Mouse (Mus musculus) layer of hippocampus, postnatal 14 days (tissue): ENCODE results near the gene Gpld1. TPM values are rescaled to one million over a fixed set of nuclear protein-coding genes. Genes with fewer than 3 reads are reported as not detected.

ENCODE experiments used
- DNase-seq, 2 experiments: peaks; one replicate each; pipeline ENCODE4 v3.0.0; 2021 to 2022; ENCODE audit warnings: low spot score in 2 of 2, mixed read lengths in 1 of 2
- long read RNA-seq, 2 experiments: library from polyadenylated mRNA; stranded (forward); transcript quantifications; one replicate each; pipeline ENCODE4 v2.0.0; 2021
- total RNA-seq, 2 experiments: library from RNA; stranded (reverse); gene quantifications; 2 replicates each; pipeline ENCODE4 v1.2.3; 2021

Gpld1 gene
- 10 to 100 TPM; 12.6 to 14.1 TPM for total RNA-seq
- long read RNA-seq, experiment 1, full-length matches to known transcripts = 2 of 19 reads
- long read RNA-seq, experiment 1, partial matches to known transcripts = 8 of 19 reads
- long read RNA-seq, experiment 1, other reads (novel, unspliced or antisense) = 9 of 19 reads
- long read RNA-seq, experiment 2, full-length matches to known transcripts = 1 of 23 reads
- long read RNA-seq, experiment 2, partial matches to known transcripts = 13 of 23 reads
- long read RNA-seq, experiment 2, other reads (novel, unspliced or antisense) = 9 of 23 reads

DNA sequence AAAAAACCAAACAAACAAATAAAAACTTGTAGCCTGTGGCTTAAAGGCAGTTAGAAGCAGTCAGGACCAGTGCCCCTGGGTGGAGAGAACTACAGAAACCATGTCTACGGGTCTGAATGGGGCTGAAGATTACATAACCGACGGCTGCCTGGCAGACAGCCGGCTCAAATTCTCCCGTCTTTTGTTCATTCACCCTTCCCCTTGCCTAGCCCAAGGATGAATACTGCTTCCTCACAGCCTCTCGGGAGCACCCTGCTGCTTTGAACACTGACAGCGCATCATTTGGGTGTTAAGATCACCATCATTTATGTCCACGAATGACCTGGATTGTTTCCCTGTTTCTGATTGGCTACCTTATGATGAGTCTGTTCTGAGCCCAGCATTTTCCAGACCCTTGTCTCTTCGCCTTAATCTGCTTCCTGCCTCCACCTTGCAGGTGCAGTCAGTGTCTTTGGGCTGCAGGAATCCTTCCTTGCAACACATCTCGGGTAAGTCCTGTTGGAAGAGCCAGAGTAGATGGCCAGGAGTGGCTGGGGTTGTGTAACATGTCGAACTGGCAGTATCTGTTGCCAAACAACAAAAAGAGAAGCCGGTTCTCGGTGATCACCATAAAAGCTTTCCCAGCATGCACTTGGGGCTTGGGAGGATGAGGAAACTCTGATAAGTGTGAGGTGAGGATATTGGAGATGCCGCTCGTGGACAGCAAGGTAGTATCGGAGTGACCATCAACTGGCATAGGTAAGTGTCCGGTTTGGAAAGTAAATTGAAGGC is at the start of gene Gpld1:
TSS of gene Gpld1 (plus strand) at position 641 of the 771 bp plus-strand sequence.
- peak in 1 of 2 experiments; percentile 37 for DNase-seq

DNA sequence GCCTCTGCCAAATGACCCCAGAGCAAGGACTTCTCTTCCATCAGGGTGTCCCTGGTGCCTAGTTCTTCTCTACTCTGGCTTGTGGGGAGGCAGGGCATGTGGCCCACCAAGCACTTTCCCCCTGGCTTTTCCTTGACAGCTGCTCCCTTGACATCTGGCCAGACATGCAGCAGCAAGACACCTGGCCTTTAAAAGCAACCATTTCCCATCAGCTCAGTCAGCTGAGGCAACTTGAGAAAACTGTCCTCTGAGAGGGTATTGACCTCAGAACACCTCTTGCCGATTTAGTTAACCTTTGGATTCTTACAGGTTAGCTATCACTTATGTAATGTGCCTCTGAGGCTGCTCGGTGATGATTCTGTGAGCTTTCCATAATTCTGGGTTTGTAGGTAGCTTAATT is 49.1 kb upstream of the Gpld1 start:
- DNase-seq = no peak

DNA sequence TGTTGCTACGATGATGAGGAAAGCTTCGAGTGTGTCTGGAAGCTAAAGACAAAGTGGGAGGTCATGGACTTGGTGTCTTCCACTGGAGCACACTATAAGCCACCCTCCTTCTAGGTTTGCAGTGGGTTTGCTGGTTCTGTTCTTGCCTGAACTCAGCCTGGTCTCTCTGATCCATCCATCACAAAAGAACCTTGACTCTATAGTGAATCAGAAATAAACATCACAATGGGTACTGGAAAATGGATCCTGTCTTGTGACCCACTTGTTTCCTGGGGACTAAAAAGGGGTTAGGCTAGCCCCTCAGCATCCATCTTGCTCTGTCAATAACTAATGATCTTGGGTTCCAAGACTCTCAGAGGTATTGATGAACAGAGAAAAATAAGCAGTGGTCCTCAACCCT is 41.0 kb upstream of the Gpld1 start:
- DNase-seq = no peak

DNA sequence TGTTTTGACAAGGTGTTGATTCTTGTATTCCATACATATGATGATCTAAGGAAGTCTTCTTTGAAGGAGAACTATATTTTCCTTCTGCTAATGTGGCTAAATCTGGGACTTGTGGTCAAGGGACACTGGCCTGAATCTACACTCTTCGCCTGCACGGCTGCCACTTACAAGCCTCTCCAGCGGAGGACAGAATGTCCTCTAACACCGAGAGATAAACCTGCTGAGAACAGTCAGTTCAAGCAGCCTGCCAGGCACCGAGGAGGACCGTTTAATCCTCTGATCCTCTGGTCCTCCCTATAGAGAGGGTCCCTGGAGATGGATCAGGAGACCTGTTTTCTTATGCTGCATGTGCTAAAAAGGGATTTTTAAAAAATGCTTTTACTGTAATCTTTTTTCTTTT is 39.5 kb upstream of the Gpld1 start:
- DNase-seq = no peak

DNA sequence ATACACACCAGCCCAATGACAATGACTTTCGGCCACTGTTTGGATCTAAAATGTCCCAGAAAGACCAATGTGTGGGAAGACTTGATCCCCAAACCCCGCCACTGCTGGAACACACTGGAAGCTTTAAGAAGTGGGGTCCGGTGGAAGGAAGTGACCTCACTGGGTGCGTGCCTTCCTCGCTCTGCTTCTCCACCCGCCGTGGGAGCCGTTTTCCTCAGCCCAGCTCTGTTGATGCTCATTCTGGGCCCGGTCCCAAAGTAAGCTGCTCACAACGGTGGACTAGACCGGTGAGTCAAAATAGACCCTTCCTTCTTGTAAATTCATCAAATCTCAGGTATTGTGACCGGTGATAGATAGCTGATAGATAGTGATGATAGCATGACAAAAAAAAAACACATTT is 37.5 kb upstream of the Gpld1 start:
- no peak for DNase-seq

DNA sequence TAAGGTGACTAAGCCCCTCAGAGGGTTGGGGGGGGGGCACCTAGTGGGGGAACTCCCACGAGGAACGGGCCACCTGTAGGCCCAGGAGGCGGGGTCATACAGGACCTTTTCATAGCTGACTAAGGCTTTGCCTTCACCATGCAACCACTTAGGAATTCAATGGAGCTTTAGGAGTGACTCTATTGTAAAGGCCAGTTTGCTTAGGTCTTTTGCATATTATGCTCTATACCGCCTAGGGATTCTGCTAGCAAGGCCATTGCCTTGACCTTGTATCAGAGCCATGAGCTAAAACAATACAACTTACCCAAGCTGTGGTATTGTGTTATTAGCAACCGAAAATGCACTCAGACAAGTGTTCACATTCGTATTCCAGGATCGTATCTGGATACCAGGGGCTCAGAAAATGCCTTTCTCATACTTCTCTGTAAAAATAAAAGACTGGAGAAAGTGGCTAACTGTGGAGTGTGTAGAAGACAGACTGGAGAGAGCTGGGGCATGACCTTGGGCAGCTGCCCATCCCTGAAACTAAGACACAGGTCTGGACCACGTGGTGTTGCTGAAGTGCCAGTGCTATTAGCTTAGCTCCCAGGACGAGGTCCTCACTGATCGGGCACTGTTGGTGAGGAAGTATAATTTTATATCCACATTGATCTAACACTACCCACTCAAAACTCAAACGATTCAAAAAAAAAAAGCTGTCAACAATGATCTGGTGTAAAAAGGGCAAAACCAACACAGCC is 36.0 kb upstream of the Gpld1 start:
- DNase-seq = no peak

DNA sequence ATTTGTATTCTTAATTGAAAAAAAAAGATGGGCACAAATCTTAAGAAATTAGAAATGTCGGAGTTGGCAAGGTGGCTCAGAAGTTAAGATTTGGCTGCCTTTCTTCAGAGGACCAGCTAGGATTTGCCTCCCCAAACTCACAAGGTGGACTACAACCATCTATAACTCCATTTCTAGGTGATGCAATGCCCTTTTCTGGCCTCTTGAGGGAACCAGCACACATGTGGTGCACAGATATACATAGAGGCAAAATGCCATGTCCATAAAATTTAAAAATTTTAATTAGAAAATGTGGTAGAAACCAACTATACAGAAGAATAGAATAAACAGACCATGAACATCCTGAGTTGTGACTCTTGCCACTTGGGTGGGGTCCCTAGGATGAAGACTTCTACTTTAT is 33.8 kb upstream of the Gpld1 start:
- DNase-seq = no peak

DNA sequence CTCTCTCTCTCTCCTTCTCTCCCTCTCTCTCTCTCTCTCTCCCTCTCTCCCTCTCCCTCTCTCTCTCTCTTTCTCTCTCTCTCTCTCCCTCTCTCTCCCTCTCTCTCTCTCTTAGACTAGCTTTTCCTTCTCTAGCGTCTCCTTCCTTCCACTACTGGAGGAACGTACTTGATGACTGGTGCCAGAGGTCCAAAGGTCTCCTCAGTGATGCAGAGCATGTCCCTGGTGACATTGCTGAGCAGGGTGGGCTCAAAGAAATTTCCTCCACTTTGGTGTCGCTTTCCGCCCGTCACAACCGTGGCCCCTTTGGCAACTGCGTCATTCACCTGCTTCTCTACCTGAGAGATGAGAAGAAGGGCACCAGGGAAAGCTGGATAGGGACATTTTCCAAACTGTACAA is 29.4 kb upstream of the Gpld1 start:
- DNase-seq = no peak

DNA sequence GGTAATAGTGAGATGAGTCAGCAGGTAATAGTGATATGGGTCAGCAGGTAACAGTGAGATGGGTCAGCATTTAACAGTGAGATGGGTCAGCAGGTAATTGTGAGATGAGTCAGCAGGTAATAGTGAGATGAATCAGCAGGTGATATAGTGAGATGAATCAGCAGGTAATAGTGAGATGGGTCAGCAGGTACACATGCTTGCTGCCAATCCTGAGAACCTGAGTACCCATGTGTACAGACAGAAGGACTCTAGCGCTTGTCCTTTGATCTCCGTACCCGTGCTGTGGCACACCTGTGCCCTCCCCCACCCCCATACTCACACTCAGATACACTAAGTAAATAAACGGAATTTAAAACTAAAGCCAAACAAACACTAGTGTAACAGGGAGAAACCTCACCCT is 28.0 kb upstream of the Gpld1 start:
- no peak for DNase-seq

DNA sequence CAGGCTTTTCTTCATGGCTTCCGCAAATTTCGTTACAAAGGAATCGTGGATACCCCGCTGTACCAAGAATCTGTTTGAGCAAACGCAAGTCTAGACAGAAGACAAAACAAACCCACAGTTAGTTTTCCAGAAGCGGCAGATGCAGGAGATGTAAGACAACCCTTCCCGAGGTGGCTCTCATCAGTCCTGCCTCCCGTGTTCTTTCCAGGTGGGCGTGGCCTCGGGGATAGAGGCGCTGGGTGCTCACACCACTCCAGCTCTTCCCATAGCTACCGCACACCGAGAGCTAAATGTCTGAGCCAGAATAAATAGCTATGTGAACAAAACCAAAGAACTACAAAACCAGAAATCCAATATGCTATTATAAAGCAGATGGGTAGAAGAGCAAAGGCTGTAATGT is 27.1 kb upstream of the Gpld1 start:
- no peak for DNase-seq

DNA sequence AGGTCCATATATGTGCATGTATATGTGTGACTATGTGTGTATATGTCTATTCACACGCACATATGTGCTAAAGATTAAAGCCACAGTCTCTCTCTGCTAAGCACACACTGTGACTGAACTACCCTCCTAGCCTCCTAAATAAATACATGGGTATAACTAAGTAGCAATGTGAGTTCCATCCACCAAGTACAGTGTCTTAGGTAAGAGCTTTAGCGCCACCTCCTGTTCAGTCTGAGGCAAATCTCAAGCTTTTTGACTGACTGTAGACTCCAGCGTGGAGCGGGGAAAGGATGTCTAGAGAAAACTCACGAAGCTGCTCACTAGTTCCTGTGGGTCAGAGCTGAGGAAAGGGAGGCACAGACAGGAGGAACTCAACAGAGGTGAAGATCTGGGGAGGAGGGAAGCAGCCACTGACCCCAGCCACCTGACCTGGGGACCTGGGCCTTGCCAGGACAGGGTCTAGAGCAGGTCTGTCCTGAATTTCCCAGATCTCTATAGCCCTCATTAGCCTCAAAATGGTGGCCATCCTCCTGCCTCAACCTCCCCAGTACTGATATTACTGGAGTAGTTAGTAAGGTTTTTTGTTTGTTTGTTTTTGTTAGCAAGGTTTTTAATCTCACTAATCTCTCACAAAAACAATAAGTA is 22.5 kb upstream of the Gpld1 start:
- peak in 1 of 2 experiments; percentile 47 for DNase-seq

DNA sequence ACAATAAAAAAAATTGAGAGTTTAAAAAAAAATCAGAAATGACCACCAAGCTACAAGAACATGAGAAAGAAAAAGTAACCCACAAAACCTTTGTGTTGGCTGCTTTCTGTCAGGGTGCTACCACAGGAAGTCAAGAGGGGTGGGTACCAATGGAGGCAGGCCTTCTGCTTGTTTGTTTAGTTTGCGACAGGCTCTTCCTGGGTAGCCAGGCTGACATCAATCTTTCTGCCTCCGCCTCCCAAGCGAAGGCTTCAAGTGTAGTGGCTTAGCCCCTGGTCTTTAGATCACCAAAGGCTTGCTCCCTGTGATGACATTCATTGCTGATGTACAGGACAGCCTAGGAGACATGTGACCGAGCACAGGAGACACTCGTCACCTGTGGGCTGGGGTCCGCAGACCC is 21.7 kb upstream of the Gpld1 start:
- no peak for DNase-seq

DNA sequence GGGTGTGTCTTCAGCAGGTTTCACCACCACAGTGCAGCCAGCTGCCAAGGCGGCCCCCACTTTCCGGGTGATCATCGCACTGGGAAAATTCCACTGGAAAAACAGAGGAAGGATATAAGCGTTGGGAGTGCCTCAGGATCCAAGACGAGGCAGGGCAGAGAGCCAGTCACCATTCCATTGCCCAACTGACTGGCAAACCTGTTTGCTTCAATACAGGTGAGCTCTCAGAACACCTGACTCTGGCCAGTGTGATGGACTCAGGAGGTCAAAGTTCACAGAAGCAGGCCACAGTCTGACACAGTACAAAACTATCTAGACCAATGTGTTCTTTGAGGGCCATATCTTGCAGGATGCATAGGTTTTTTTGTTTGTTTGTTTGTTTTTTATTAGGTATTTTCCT is 19.0 kb upstream of the Gpld1 start:
- no peak for DNase-seq

DNA sequence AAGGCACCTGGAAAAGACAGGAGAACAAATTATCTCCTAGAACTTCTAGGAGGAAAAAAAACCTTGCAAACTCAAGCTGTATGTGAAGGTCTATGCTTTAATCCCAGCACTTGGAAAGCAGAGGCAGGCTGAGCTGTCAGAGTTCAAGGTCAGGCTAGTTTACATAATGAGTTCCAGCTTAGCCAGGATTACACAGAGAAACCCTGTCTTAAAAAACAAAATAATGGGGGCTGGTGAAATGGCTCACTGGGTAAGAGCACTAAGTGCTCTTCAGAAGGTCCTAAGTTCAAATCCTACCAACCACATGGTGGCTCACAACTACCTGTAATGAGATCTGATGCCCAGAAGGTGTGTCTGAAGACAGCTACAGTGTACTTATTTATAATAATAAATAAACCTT is 12.4 kb upstream of the Gpld1 start:
- no peak for DNase-seq

DNA sequence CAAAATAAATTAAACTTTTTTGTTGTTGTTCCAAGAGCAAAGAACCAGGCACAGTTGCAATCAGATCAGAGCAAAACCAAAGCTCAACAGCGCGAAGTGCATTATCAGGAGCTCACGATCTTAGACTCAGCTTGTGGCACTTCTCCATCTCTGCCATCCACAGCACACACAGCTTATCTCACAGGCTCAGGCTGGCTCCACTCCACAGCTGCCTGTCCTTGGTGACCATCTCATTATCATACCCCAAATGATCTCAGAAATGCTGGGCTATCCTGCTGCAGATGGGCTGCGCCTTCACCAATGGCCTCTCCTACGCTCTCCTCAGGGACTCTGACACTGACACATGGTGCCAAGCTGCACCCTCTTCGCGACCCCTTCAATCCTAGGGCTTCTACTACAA is 9.8 kb upstream of the Gpld1 start:
- no peak for DNase-seq

DNA sequence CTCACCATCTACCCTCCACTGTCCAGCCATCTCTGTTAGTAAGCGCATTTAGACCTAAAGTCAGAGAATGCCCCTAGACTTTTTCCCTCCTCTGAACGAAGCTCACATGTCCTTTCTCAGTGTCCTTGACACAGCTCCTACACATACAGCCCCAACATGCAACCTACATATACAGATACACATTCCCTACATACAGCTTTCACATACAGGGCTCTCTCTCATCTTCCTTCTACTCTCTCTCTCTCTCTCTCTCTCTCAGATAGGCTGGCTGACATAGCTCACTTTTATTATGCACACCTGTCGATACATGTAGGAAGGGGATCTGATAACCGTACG is 6.2 kb upstream of the Gpld1 start:
- DNase-seq = no peak

DNA sequence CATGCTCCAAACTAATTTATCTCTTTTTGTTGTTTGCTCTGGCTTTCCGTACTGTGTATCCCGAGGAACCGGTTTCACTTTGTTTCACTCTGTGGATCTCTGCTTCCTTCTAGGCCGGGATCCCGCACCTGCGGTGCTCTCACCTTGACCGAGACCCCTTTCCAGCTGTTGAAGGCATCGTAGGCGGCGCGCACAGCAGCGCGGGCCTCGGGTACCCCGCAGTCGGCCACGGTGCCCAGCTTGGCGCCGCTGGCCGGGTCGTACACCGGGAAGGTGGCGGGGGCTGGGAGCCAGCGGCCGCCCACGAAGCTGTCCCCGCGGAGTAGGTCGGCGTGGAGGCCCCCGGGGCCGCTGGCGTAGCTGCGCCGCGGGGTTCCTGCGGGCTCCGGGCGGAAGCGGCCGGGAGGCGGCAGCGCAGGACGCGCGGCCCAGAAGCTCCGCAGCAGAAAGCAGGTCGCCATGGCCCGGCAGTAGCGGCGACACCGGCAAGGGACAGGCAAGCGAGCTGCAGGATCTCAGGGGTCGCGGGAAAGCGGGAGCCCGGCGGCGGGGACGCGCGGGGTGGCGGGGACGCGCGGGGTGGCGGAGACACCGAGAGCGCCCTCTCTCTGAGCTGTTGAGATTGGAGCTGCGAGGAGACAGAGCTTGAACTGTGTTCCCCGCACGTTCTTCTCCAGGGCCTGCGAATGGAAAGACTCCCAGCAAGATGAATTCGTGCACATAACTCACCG is 5.7 kb upstream of the Gpld1 start, which contains the start of gene Aldh5a1:
TSS of gene Aldh5a1 (minus strand) at position 554 of the 731 bp plus-strand sequence.
- DNase-seq = peak; percentile 81

DNA sequence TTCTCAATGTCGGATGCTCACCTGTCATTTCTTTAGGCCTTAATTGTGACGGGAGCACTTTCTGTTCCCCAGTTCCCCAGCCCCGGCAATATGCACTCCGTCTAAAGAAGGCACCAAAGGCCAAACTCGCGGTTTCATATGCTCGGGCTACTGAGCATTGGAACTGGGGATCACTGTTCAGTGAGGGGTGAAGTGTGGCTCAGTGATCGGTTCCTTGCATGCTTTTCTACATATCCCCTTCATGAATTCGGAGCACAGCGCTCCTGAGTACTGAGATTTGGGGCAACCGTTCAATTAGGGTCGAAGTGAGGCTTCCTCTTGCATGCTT is 5.1 kb upstream of the Gpld1 start:
- no peak for DNase-seq

DNA sequence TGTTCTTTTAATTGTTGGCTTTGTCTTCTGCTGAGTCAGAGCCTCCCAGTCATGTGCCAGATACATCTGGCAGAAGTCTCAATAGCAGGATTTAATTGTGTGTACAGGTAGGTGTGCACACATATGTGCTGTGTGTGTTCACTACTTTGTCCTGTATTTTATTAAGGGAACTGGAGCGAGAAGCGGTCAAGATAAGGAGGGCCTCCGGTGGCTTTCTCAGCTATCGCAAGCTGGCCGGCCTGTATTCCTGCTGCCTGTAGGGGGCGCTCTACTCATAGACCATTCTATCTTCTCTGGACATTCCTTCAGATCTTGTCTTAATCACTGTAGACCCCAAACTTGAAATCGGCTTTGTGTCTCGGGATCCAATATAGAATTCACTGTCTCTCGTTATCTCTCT is 4.3 kb upstream of the Gpld1 start:
- peak; percentile 79 to 86 for DNase-seq

DNA sequence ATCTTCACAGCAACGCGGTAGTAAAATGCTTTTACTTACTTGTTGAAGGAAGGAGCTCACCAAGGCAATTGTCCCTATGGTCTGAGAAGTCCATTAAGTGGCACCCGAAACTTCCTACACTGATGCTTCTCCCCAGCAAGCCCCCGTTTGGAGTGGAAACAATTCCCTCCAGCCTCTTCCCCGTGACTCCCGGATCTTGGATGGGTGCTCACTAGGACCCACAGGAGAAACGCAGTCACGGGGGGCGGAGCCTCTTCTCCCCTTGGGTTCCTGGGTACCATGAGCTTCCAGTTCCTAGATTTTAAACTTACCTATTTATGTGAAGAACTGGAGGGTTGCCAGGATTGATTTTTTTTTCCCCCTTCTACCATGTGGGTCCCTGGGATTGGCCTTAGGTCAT is 3.5 kb upstream of the Gpld1 start:
- DNase-seq = no peak

DNA sequence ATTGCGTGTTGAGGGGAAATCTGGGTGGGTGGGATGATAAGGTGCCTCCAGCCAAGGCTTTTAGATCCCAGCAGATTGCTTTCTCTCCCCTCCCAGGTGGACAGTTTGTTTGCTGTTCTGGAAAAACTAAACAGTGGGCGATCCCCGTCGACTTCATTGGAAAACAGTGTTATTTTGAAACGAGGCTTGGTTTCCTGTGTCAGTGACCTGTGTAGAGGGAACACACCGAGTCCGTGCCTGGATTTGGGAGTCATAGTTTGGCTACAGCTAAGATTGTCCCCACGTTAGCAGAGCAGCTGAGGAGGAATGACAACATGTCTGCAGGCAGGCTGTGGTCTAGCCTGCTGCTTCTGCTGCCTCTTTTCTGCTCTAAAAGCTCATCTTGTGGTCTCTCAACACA is 351 bp downstream of the Gpld1 start:
- no peak for DNase-seq
